8 mouse cellular contexts compared by ENCODE assay signal in genomic region chr5:77094510-77095491, GRCm38 (mm10). TPM values are rescaled to one million over a fixed set of nuclear protein-coding genes. Genes with fewer than 3 reads are reported as not detected.
A peak's percentile ranks its signal among the peaks of the same experiment; 100 is the strongest.
DNase-seq lines count a peak whose midpoint lies in the region; ATAC-seq and TF ChIP-seq lines count a peak whose summit lies in the region.

No protein-coding gene starts in this region.

- peak overlapping the region; percentile 46 for H3K4me2 ChIP-seq in CH12.LX (ENCODE audit: insufficient read depth, low read depth, poor library complexity, severe bottlenecking)
- peak overlapping the region; percentile 100 for H3K4me2 ChIP-seq in forebrain, embryonic 13.5 days
- peak overlapping the region; percentile 96 for H3K4me2 ChIP-seq in lung, embryonic 14.5 days
- peak overlapping the region; percentile 99 for H3K4me2 ChIP-seq in neural tube, embryonic 14.5 days (ENCODE audit: low read depth, low read length)

- H3K36me3 ChIP-seq in CH12.LX (replicated peaks in 1 of 2; ENCODE audit: control insufficient read depth in 1 of 2, insufficient read depth in 1 of 2, low read length in 1 of 2), result peaks cover 0 to 6% of the 10 kb centered on the region in 2 experiments
- H3K36me3 ChIP-seq in forebrain, embryonic 13.5 days (ENCODE audit: poor library complexity, severe bottlenecking), result no peaks in the 10 kb centered on the region
- no peaks in the 10 kb centered on the region for H3K36me3 ChIP-seq in lung, embryonic 14.5 days (ENCODE audit: insufficient read depth)
- no peaks in the 10 kb centered on the region for H3K36me3 ChIP-seq in neural tube, embryonic 14.5 days (ENCODE audit: control insufficient read depth, insufficient read depth, low read length)

- peak overlapping the region; percentile 61 to 83 (median 62) for H3K4me3 ChIP-seq in CH12.LX (replicated peaks in 1 of 3; ENCODE audit: low read depth in 2 of 3, low read length in 2 of 3, poor library complexity in 1 of 3)
- peak overlapping the region; percentile 64 for H3K4me3 ChIP-seq in forebrain, embryonic 13.5 days
- peak overlapping the region; percentile 60 for H3K4me3 ChIP-seq in lung, embryonic 14.5 days (ENCODE audit: low read depth, low read length)
- peak overlapping the region; percentile 72 for H3K4me3 ChIP-seq in neural tube, embryonic 14.5 days (ENCODE audit: low read depth, low read length)

- no peak overlapping the region for H3K27ac ChIP-seq in CH12.LX (ENCODE audit: insufficient read depth, low read depth)
- no peak overlapping the region for H3K27ac ChIP-seq in forebrain, embryonic 13.5 days
- no peak overlapping the region for H3K27ac ChIP-seq in lung, embryonic 14.5 days (ENCODE audit: low read depth)
- H3K27ac ChIP-seq in neural tube, embryonic 14.5 days (ENCODE audit: low read depth, low read length), result peak overlapping the region; percentile 69

- intact Hi-C loops in heart, postnatal 14 days (cut with DNase I), result no loop called here

- peak; percentile 58 for TF ChIP-seq POLR2A in CH12.LX (IDR thresholded peaks at IDR 0.05; ENCODE audit: low read depth, low read length)

- in situ Hi-C loops in CH12.LX (cut with MboI; ENCODE audit: low pct_ligation_motif_present, low pct_unique_long_range_greater_than_20kb, low sequenced_read_pairs), result no loop called here

- peaks cover 3% of the 10 kb centered on the region for H3K9me3 ChIP-seq in CH12.LX (replicated peaks; ENCODE audit: low read length)
- H3K9me3 ChIP-seq in forebrain, embryonic 13.5 days (replicated peaks), result no peaks in the 10 kb centered on the region
- no peaks in the 10 kb centered on the region for H3K9me3 ChIP-seq in lung, embryonic 14.5 days (ENCODE audit: low read depth, low read length)
- no peaks in the 10 kb centered on the region for H3K9me3 ChIP-seq in neural tube, embryonic 14.5 days (ENCODE audit: control insufficient read depth, low read length)

- TF ChIP-seq RAD21 in CH12.LX (IDR thresholded peaks at IDR 0.05; ENCODE audit: low read depth, low read length), result no peak

- peak; percentile 33 for DNase-seq in CH12.LX (ENCODE audit: extremely low read depth)
- DNase-seq in cerebellum, adult 11 months, result peak; percentile 21
- peak; percentile 86 for DNase-seq in heart, postnatal 14 days
- peak; percentile 73 to 82 for DNase-seq in kidney, postnatal 4 days
- peak; percentile 81 for DNase-seq in lung, embryonic 14.5 days
- DNase-seq in testis, postnatal 14 days (ENCODE audit: low spot score), result peak; percentile 66

- peaks cover 5 to 40% of the 10 kb centered on the region in 2 experiments; a peak in 3 of 4 replicates for H3K4me1 ChIP-seq in CH12.LX (ENCODE audit: control insufficient read depth in 1 of 2, insufficient read depth in 2 of 2)
- H3K4me1 ChIP-seq in forebrain, embryonic 13.5 days, result peaks cover 24% of the 10 kb centered on the region
- H3K4me1 ChIP-seq in lung, embryonic 14.5 days (ENCODE audit: insufficient read depth), result peaks cover 4% of the 10 kb centered on the region; the same call in 1 of the 2 replicates
- H3K4me1 ChIP-seq in neural tube, embryonic 14.5 days (ENCODE audit: control insufficient read depth, insufficient read depth, low read length), result peaks cover 5% of the 10 kb centered on the region; the same call in 1 of the 2 replicates

- H3K79me2 ChIP-seq in CH12.LX (replicated peaks; ENCODE audit: control insufficient read depth, extremely low read depth, insufficient read depth, poor library complexity, severe bottlenecking), result no peaks in the 10 kb centered on the region

- peak overlapping the region; percentile 51 for H3K9ac ChIP-seq in CH12.LX (ENCODE audit: insufficient read depth, low read depth)
- H3K9ac ChIP-seq in forebrain, embryonic 13.5 days, result peak overlapping the region; percentile 70
- H3K9ac ChIP-seq in lung, embryonic 14.5 days, result peak overlapping the region; percentile 65
- peak overlapping the region; percentile 63 for H3K9ac ChIP-seq in neural tube, embryonic 14.5 days (replicated peaks; ENCODE audit: low read depth, low read length)

- ATAC-seq in forebrain, embryonic 13.5 days, result peak; percentile 85
- peak; percentile 89 for ATAC-seq in lung, embryonic 14.5 days (ENCODE audit: insufficient read depth)
- peak; percentile 75 for ATAC-seq in neural tube, embryonic 14.5 days (ENCODE audit: low read depth)

- no peaks in the 10 kb centered on the region for H3K27me3 ChIP-seq in CH12.LX (replicated peaks)
- peaks cover 70% of the 10 kb centered on the region for H3K27me3 ChIP-seq in forebrain, embryonic 13.5 days
- no peaks in the 10 kb centered on the region for H3K27me3 ChIP-seq in lung, embryonic 14.5 days (ENCODE audit: insufficient read depth, low read length)
- no peaks in the 10 kb centered on the region for H3K27me3 ChIP-seq in neural tube, embryonic 14.5 days (ENCODE audit: control insufficient read depth, insufficient read depth, low read length)

- WGBS in forebrain, embryonic 13.5 days, result under 1% methylated on average over 67 of the region's 69 CpGs
- WGBS in lung, embryonic 14.5 days, result under 1% methylated on average over 69 of the region's 69 CpGs
- under 1% methylated on average over 69 of the region's 69 CpGs for WGBS in neural tube, embryonic 14.5 days

- dilution Hi-C loops in CH12.LX (cut with MboI; ENCODE audit: extremely low pct_ligation_motif_present, extremely low pct_unique_long_range_greater_than_20kb, low sequenced_read_pairs), result no loop called here

- TF ChIP-seq EP300 in CH12.LX (IDR thresholded peaks at IDR 0.05; ENCODE audit: low read length), result no peak

- no peak for TF ChIP-seq CTCF in CH12.LX (conservative IDR thresholded peaks at IDR 0.05 in 1 of 2, IDR thresholded peaks at IDR 0.05 in 1 of 2; ENCODE audit: low read depth in 2 of 2, low read length in 2 of 2)
- no peak for TF ChIP-seq CTCF in lung, embryonic 14.5 days (IDR thresholded peaks at IDR 0.05; ENCODE audit: low read depth)

TF ChIP-seq in CH12.LX, 34 proteins besides CTCF, POLR2A, EP300 and RAD21 (continues in another document):
- TF ChIP-seq ZKSCAN1 (IDR thresholded peaks at IDR 0.05; ENCODE audit: borderline replicate concordance, low read depth, low read length) (no peak), MAX (IDR thresholded peaks at IDR 0.05; ENCODE audit: low read length) (peak; percentile 79), MAFK (IDR thresholded peaks at IDR 0.05; ENCODE audit: insufficient replicate concordance, low read length) (no peak), CHD2 (IDR thresholded peaks at IDR 0.05; ENCODE audit: low read length) (no peak), ZMIZ1 (IDR thresholded peaks at IDR 0.05; ENCODE audit: low read depth, low read length) (no peak), CHD1 (IDR thresholded peaks at IDR 0.05; ENCODE audit: low read depth, low read length) (no peak), MEF2A (IDR thresholded peaks at IDR 0.05; ENCODE audit: borderline replicate concordance, low read depth, low read length) (no peak), JUND (conservative IDR thresholded peaks at IDR 0.05; ENCODE audit: low read depth, low read length) (no peak), ZNF384 (IDR thresholded peaks at IDR 0.05; ENCODE audit: low read depth, low read length) (no peak), POLR2AphosphoS2 (IDR thresholded peaks at IDR 0.05; ENCODE audit: low read depth, low read length) (no peak), MAZ (IDR thresholded peaks at IDR 0.05; ENCODE audit: low read depth, low read length) (peak; percentile 47; the same call in 1 of the 2 replicates), PAX5 (IDR thresholded peaks at IDR 0.05; ENCODE audit: low read length) (no peak), RCOR1 (conservative IDR thresholded peaks at IDR 0.05; ENCODE audit: low read depth, low read length) (no peak), NELFE (IDR thresholded peaks at IDR 0.05; ENCODE audit: low read depth, low read length) (peak; percentile 68), USF2 (conservative IDR thresholded peaks at IDR 0.05; ENCODE audit: low read depth, low read length) (no peak), TBP (conservative IDR thresholded peaks at IDR 0.05; ENCODE audit: low read depth, low read length) (no peak), GABPA (IDR thresholded peaks at IDR 0.05; ENCODE audit: insufficient replicate concordance, low read depth, low read length) (no peak), UBTF (IDR thresholded peaks at IDR 0.05; ENCODE audit: low read depth, low read length) (peak; percentile 91), KAT2A (IDR thresholded peaks at IDR 0.05; ENCODE audit: insufficient replicate concordance, low read length) (no peak), ZC3H11A (IDR thresholded peaks at IDR 0.05; ENCODE audit: low read depth, low read length) (no peak), USF1 (IDR thresholded peaks at IDR 0.05; ENCODE audit: low read depth, low read length) (no peak), E2F4 (IDR thresholded peaks at IDR 0.05; ENCODE audit: insufficient replicate concordance, low read depth, low read length) (no peak), BHLHE40 (IDR thresholded peaks at IDR 0.05; ENCODE audit: low read depth, low read length) (peak; percentile 85), HCFC1 (IDR thresholded peaks at IDR 0.05; ENCODE audit: low read depth, low read length) (no peak), JUN (IDR thresholded peaks at IDR 0.05; ENCODE audit: insufficient read depth, low read depth, low read length) (no peak), ELF1 (IDR thresholded peaks at IDR 0.05; ENCODE audit: low read depth, low read length) (0 out of 2 replicates have a peak, but pooled peaks have one; percentile 32), NRF1 (IDR thresholded peaks at IDR 0.05; ENCODE audit: low read depth, low read length) (0 out of 2 replicates have a peak, but pooled peaks have one; percentile 27), IRF4 (IDR thresholded peaks at IDR 0.05; ENCODE audit: low read depth, low read length) (0 out of 2 replicates have a peak, but pooled peaks have one; percentile 10), MXI1 (IDR thresholded peaks at IDR 0.05; ENCODE audit: low read depth, low read length) (peak; percentile 86), TCF12 (IDR thresholded peaks at IDR 0.05; ENCODE audit: low read depth, low read length) (0 out of 2 replicates have a peak, but pooled peaks have one; percentile 37), MYC (IDR thresholded peaks at IDR 0.05; ENCODE audit: low read depth, low read length) (peak; percentile 54; the same call in 1 of the 2 replicates), SIN3A (IDR thresholded peaks at IDR 0.05; ENCODE audit: low read length) (peak; percentile 60), ETS1 (conservative IDR thresholded peaks at IDR 0.05; ENCODE audit: low read depth, low read length) (no peak)

RNA-seq across cellular contexts. Expression of gene Hopx, which starts 20.1 kb away (rescaled TPM):
- total RNA-seq in CH12.LX (2012; rRNA removed) (22.2 and 26.4 TPM in 2 replicates), CH12.LX (2014; rRNA removed) (19.6 and 20.0 TPM in 2 replicates)
- polyA plus RNA-seq in CH12.LX (2012; ENCODE audit: insufficient read length, low read depth), result 15.1 and 17.6 TPM in 2 replicates
- polyA plus RNA-seq in forebrain, embryonic 13.5 days (2015; fragmentation: Nextera tagmentation; extraction: Ambion mirVana), result 1.4 and 1.5 TPM in 2 replicates
- total RNA-seq in heart, postnatal 14 days (2021), result 100 to 1,000 TPM; 496 to 513 TPM
- polyA plus RNA-seq in lung, embryonic 14.5 days (2014; fragmentation: Nextera tagmentation; extraction: Ambion mirVana), result 2.4 and 3.6 TPM in 2 replicates
- 16.2 and 29.3 TPM in 2 replicates for polyA plus RNA-seq in neural tube, embryonic 14.5 days (2014; fragmentation: Nextera tagmentation; extraction: Ambion mirVana)

Comparison
In these comparisons a context has a peak if more than half of its experiments do, and no peak if none do; other contexts are left out.
1. DNase-seq: peak in every context shown above with its lines; median percentile 86 in heart, postnatal 14 days; 81 in lung, embryonic 14.5 days; 78 in kidney, postnatal 4 days; 66 in testis, postnatal 14 days; 33 in CH12.LX; 21 in cerebellum, adult 11 months.
2. H3K4me2 ChIP-seq: peak in every context shown above with its lines; median percentile 100 in forebrain, embryonic 13.5 days; 99 in neural tube, embryonic 14.5 days; 96 in lung, embryonic 14.5 days; 46 in CH12.LX.